17 mouse cellular contexts compared by ENCODE assay signal in the genomic region with DNA sequence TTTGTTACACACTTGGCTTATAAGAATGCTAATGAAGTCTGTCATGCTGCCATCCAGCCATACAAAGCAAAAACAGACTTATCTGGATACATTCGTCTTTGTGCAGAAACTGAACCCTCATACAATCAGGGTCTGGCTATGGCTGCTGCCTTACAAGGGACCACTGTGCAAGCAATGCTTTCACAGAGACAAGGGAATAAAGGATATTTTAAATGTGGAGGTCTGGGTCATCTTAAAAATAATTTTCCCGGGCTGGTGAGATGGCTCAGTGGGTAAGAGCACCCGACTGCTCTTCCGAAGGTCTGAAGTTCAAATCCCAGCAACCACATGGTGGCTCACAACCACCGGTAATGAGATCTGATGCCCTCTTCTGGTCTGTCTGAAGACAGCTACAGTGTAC. TPM values are rescaled to one million over a fixed set of nuclear protein-coding genes. Genes with fewer than 3 reads are reported as not detected.
A peak's percentile ranks its signal among the peaks of the same experiment; 100 is the strongest.
DNase-seq lines count a peak whose midpoint lies in the region; ATAC-seq and TF ChIP-seq lines count a peak whose summit lies in the region.
"Not testable (repeated sequence)": the region's sequence is repeated elsewhere in the genome, so short reads cannot be mapped to it uniquely, and the experiment has no call there.
"Had no signal": no experiment of that assay in that cellular context is flagged by ENCODE, and none has a peak within 500 bp of the region (broad histone marks: within the 10 kb centered on the region; RNA-seq: fewer than 3 reads in every experiment).

No protein-coding gene starts in this region.

- not testable (repeated sequence) for H3K79me2 ChIP-seq in CH12.LX (replicated peaks; ENCODE audit: control insufficient read depth, extremely low read depth, insufficient read depth, poor library complexity, severe bottlenecking)

- POLR2A ChIA-PET in Patski (lab: Charles Lee) = not testable (repeated sequence)

- H3K4me2 ChIP-seq in CH12.LX (ENCODE audit: insufficient read depth, low read depth, poor library complexity, severe bottlenecking); midbrain, embryonic 11.5 days: not testable (repeated sequence)

- TF ChIP-seq POLR2A in CH12.LX (IDR thresholded peaks at IDR 0.05; ENCODE audit: low read depth, low read length); testis, adult 2 months (IDR thresholded peaks at IDR 0.05; ENCODE audit: control insufficient read depth, low read depth, low read length): not testable (repeated sequence)

- dilution Hi-C loops in CH12.LX (cut with MboI; ENCODE audit: extremely low pct_ligation_motif_present, extremely low pct_unique_long_range_greater_than_20kb, low sequenced_read_pairs) = not testable (repeated sequence)

- H3K27me3 ChIP-seq in CH12.LX (replicated peaks); Patski; midbrain, embryonic 11.5 days (ENCODE audit: control insufficient read depth, insufficient read depth, low read length); testis, adult 2 months (ENCODE audit: control insufficient read depth, insufficient read depth, low read length): not testable (repeated sequence)

- ATAC-seq in Patski; midbrain, embryonic 11.5 days (ENCODE audit: low FRiP score): not testable (repeated sequence)

- H3K4me1 ChIP-seq in CH12.LX (ENCODE audit: control insufficient read depth in 1 of 2, insufficient read depth in 2 of 2); midbrain, embryonic 11.5 days (ENCODE audit: control insufficient read depth, insufficient read depth, low read length); testis, adult 2 months (ENCODE audit: control insufficient read depth, insufficient read depth, low read length): not testable (repeated sequence)

- H3K4me3 ChIP-seq in CH12.LX (replicated peaks in 1 of 3; ENCODE audit: low read depth in 2 of 3, low read length in 2 of 3, poor library complexity in 1 of 3); layer of hippocampus, adult 2 months; midbrain, embryonic 11.5 days (ENCODE audit: low read depth, low read length); testis, adult 2 months (ENCODE audit: control insufficient read depth, low read depth, low read length): not testable (repeated sequence)

- not testable (repeated sequence) for TF ChIP-seq EP300 in CH12.LX (IDR thresholded peaks at IDR 0.05; ENCODE audit: low read length)

- not testable (repeated sequence) for H3K36me3 ChIP-seq in CH12.LX (replicated peaks in 1 of 2; ENCODE audit: control insufficient read depth in 1 of 2, insufficient read depth in 1 of 2, low read length in 1 of 2); midbrain, embryonic 11.5 days (ENCODE audit: control insufficient read depth, insufficient read depth, low read length); testis, adult 2 months (ENCODE audit: control insufficient read depth, insufficient read depth, low read length)

- TF ChIP-seq RAD21 in CH12.LX (IDR thresholded peaks at IDR 0.05; ENCODE audit: low read depth, low read length) = not testable (repeated sequence)

- H3K9ac ChIP-seq in CH12.LX (ENCODE audit: insufficient read depth, low read depth); midbrain, embryonic 11.5 days (ENCODE audit: low read length): not testable (repeated sequence)

- TF ChIP-seq CTCF in CH12.LX (conservative IDR thresholded peaks at IDR 0.05 in 1 of 2, IDR thresholded peaks at IDR 0.05 in 1 of 2; ENCODE audit: low read depth in 2 of 2, low read length in 2 of 2); testis, adult 2 months (IDR thresholded peaks at IDR 0.05; ENCODE audit: control insufficient read depth, insufficient read depth, insufficient replicate concordance, low read depth, low read length): not testable (repeated sequence)
- TF ChIP-seq CTCF in Patski (IDR thresholded peaks at IDR 0.05) = peak; percentile 24
- peak; percentile 43 for TF ChIP-seq CTCF in layer of hippocampus, adult 2 months (conservative IDR thresholded peaks at IDR 0.05)

- WGBS in midbrain, embryonic 11.5 days = 59% methylated on average over 5 of the region's 5 CpGs

- in situ Hi-C loops in CH12.LX (cut with MboI; ENCODE audit: low pct_ligation_motif_present, low pct_unique_long_range_greater_than_20kb, low sequenced_read_pairs); Patski (cut with MboI; ENCODE audit: low pct_unique_long_range_greater_than_20kb): not testable (repeated sequence)

- not testable (repeated sequence) for H3K9me3 ChIP-seq in CH12.LX (replicated peaks; ENCODE audit: low read length); midbrain, embryonic 11.5 days (ENCODE audit: control insufficient read depth, low read length)

- CTCF ChIA-PET in Patski (lab: Charles Lee) = interaction anchor here (0.8 to 4.3 kb wide), 4 partner anchors 10 to 32 kb away, joined by 3 to 34 read pairs (median 18); no protein-coding TSS in a partner anchor

- DNase-seq in CH12.LX (ENCODE audit: extremely low read depth); Patski (ENCODE audit: low read depth, low spot score); layer of hippocampus, adult 2 months (ENCODE audit: low spot score in 2 of 2): not testable (repeated sequence)
- DNase-seq in midbrain, embryonic 11.5 days (ENCODE audit: low spot score, missing footprints) = peak; percentile 53

- H3K27ac ChIP-seq in CH12.LX (ENCODE audit: insufficient read depth, low read depth); layer of hippocampus, adult 2 months; midbrain, embryonic 11.5 days (ENCODE audit: low read depth, low read length): not testable (repeated sequence)
- H3K27ac ChIP-seq in testis, adult 2 months (ENCODE audit: control insufficient read depth, insufficient read depth, low read depth, low read length) = peak overlapping the region; percentile 66; the same call in 1 of the 2 replicates

TF ChIP-seq in CH12.LX, 34 proteins besides CTCF, POLR2A, EP300 and RAD21:
- TF ChIP-seq TBP (conservative IDR thresholded peaks at IDR 0.05; ENCODE audit: low read depth, low read length) = peak; percentile 76; the same call in 1 of the 2 replicates
TF ChIP-seq in CH12.LX: peak in this region for 1; not testable (repeated sequence) for 33.

RNA-seq across cellular contexts. Expression of a gene that starts 7.8 kb away (rescaled TPM):
- total RNA-seq in CH12.LX (2012; rRNA removed) (85.8 and 101 TPM in 2 replicates), CH12.LX (2014; rRNA removed) (207 and 219 TPM in 2 replicates)
- polyA plus RNA-seq in CH12.LX (2012; ENCODE audit: insufficient read length, low read depth) (218 and 233 TPM in 2 replicates), Patski (2021) (456 TPM)
- total RNA-seq in layer of hippocampus, adult 2 months (2021) = 100 to 1,000 TPM; 213 to 224 TPM
- polyA plus RNA-seq in midbrain, embryonic 11.5 days (2014; fragmentation: Nextera tagmentation; extraction: Ambion mirVana) = 39.0 and 43.9 TPM in 2 replicates
- 562 and 592 TPM in 2 replicates for polyA plus RNA-seq in testis, adult 2 months (2012; rRNA removed)

RNA-seq across cellular contexts. Expression of a gene that starts 22.4 kb away (rescaled TPM):
- total RNA-seq in CH12.LX (2012; rRNA removed) (5.5 and 14.0 TPM in 2 replicates), CH12.LX (2014; rRNA removed) (9.9 and 15.2 TPM in 2 replicates)
- polyA plus RNA-seq in CH12.LX (2012; ENCODE audit: insufficient read length, low read depth) (1.6 and 4.2 TPM in 2 replicates), Patski (2021) (0.89 TPM)
- 1 to 10 TPM; 3.5 to 5.9 TPM for total RNA-seq in layer of hippocampus, adult 2 months (2021)
- polyA plus RNA-seq in midbrain, embryonic 11.5 days (2014; fragmentation: Nextera tagmentation; extraction: Ambion mirVana) = 3.5 and 4.1 TPM in 2 replicates
- 4.0 and 5.2 TPM in 2 replicates for polyA plus RNA-seq in testis, adult 2 months (2012; rRNA removed)

RNA-seq across cellular contexts. Expression of a gene that starts 25.4 kb away (rescaled TPM):
- total RNA-seq in CH12.LX (2012; rRNA removed) = 83.6 and 101 TPM in 2 replicates
- 55.0 and 62.9 TPM in 2 replicates for total RNA-seq in CH12.LX (2014; rRNA removed)
- 74.2 and 75.4 TPM in 2 replicates for polyA plus RNA-seq in CH12.LX (2012; ENCODE audit: insufficient read length, low read depth)
- polyA plus RNA-seq in Patski (2021) = 79.3 TPM
- total RNA-seq in layer of hippocampus, adult 2 months (2021) = 10 to 100 TPM; 59.6 to 59.8 TPM
- polyA plus RNA-seq in midbrain, embryonic 11.5 days (2014; fragmentation: Nextera tagmentation; extraction: Ambion mirVana) = 149 and 163 TPM in 2 replicates
- 242 and 257 TPM in 2 replicates for polyA plus RNA-seq in testis, adult 2 months (2012; rRNA removed)

RNA-seq across cellular contexts. Expression of a gene that starts 25.7 kb away (rescaled TPM):
- total RNA-seq in CH12.LX (2012; rRNA removed) = 89.6 and 109 TPM in 2 replicates
- 54.9 and 57.7 TPM in 2 replicates for total RNA-seq in CH12.LX (2014; rRNA removed)
- 79.9 and 86.3 TPM in 2 replicates for polyA plus RNA-seq in CH12.LX (2012; ENCODE audit: insufficient read length, low read depth)
- 87.4 TPM for polyA plus RNA-seq in Patski (2021)
- 100 to 1,000 TPM; 113 to 116 TPM for total RNA-seq in layer of hippocampus, adult 2 months (2021)
- polyA plus RNA-seq in midbrain, embryonic 11.5 days (2014; fragmentation: Nextera tagmentation; extraction: Ambion mirVana) = 255 and 260 TPM in 2 replicates
- polyA plus RNA-seq in testis, adult 2 months (2012; rRNA removed) = 65.7 and 66.2 TPM in 2 replicates

RNA-seq across cellular contexts. Expression of a gene that starts 29.2 kb away (rescaled TPM):
- 0.42 and 0.84 TPM in 2 replicates for total RNA-seq in CH12.LX (2012; rRNA removed)
- total RNA-seq in CH12.LX (2014; rRNA removed) = 1.9 and 2.8 TPM in 2 replicates
- 3.4 and 4.3 TPM in 2 replicates for polyA plus RNA-seq in CH12.LX (2012; ENCODE audit: insufficient read length, low read depth)
- polyA plus RNA-seq in Patski (2021) = not detected
- not detected for total RNA-seq in layer of hippocampus, adult 2 months (2021)
- polyA plus RNA-seq in midbrain, embryonic 11.5 days (2014; fragmentation: Nextera tagmentation; extraction: Ambion mirVana) = not detected in 2 replicates
- polyA plus RNA-seq in testis, adult 2 months (2012; rRNA removed) = 0.63 and 0.89 TPM in 2 replicates
- total RNA-seq: adrenal gland, adult 2 months; adrenal gland, postnatal 10 days; adrenal gland, postnatal 36 days; ES-E14; forebrain, postnatal 0 days had no signal
- polyA plus RNA-seq: adrenal gland, adult 2 months; CD4-positive, CD25-positive, alpha-beta regulatory T cell, adult 4 months; cerebellum, adult 2 months; cortical plate, adult 2 months; embryonic facial prominence, embryonic 10.5 days; forebrain, embryonic 11.5 days; forebrain, embryonic 13.5 days; forebrain, embryonic 15.5 days; forebrain, postnatal 0 days had no signal
